Mouse (Mus musculus) induced T-regulatory cell, adult 2 months (primary cell): ENCODE measurements at regions not wholly inside any gene's neighbourhood (a gene's known extent, or its start where the extent isn't known, plus 50 kb on each side); places are given as distances from the start of the nearest gene placed in this dataset.
"Not testable (repeated sequence)": the region's sequence is repeated elsewhere in the genome, so short reads cannot be mapped to it uniquely, and the experiment has no call there.

Experiments used
- DNase-seq: peaks from one replicate; pipeline ENCODE4 v3.0.0-alpha.2; 2012; ENCODE audit warnings: low read depth

DNA sequence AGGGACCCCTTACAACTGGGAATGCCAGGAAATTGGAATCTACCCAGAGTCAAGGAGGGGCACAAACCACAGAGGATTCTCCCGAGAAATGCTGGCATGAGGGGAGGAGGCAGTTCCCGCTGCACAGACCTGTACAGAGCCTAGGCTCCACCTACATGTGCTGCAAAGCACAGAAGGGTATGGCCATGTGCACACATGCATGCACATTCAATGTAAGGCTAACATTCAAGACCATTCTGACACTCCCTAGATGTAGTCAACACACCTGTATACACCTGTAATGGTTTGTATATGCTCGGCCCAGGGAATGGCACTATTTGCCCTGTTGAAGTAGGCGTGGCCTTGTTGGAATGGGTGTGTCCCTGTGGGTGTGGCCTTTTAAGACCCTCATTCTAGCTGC lies 238.0 kb downstream of the Prex1 start:
- DNase-seq: no peak

DNA sequence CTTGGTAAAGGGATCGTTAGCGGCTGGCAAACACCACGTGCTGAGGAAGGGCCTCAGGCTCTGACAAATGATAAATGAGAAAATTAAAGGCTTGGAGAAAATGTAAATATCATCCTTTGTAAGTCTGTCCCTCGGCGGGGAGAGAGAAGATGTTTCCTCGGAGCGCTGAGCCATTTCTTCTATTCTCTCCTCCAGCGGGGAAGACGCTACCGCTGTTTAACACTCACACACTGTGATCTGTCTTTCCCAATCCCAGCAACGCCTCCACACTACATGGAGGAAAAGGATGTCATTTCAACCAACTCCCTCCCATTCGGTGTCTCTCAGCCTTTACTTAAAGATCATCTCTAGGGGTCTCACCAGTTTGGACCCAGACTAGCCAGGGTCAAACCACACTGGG lies 239.0 kb downstream of the Prex1 start:
- DNase-seq: no peak

DNA sequence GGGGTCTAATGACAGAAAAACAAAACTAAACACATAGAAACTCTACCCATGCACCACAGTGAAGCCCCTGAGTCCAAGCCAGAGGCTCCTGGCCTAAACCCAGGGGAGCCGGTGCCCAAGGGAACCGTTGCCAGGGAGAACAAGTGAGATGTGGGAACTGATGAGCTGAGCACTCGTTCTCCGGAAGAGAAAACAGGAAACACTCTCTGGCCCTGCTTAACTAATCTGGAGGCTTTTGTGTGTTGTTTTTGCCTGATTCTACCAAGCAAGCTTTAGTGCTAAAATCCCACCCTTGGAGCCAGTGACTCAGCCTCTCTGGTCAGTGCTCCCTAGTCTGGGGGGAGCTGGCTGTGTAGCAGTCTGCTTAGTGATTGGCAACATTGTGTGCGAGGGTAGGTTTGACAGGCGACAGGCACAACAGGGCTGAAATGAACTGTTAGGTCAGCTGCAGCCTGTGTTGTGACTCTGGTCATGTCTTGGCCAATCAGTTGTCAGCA lies 242.3 kb downstream of the Prex1 start:
- peak; percentile 38 for DNase-seq

DNA sequence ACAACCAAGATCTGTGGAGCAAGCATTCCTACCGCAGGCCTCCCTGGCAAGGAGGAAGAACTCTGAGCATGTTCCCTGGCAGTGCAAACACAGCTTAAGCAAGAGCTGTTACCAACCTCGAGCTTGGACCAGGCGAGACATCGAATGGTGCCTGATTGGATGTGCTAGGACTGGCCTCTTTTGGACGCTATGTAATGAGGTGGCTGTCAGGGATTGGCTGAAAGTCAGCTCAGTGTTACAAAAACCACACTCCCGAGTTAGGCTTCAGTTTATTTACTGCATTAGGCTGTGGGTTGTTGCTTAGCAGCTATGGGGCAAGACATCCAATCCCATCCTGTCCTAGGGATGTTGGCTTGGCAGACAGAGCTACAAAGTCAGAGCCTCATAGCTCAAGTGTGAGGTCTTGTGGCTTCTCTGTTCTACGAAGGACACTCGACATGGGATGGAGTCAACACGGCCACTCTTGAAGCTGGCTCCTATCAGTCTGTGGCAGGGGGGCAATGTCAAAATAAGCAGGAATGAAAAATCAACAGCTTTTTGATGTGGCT lies 244.5 kb downstream of the Prex1 start:
- DNase-seq: peak; percentile 56

DNA sequence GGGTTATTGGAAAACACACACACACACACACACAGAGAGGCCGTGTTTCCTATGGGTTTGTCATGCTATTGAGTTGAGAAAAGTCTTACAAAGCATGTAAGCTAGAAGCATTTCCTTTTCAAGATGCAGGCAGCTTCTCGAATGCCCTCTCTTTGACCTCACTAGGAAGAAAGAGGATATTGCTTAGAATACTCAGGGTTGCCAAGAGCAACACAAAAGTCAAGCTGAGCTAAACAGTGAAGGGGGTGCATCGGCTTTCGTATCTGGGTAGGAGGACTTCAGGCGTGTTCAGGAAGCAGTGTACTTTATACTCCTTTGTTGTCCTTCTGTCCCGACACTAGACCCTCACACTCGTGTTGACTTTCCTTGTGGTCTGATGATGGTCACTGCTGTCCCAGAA lies 246.5 kb downstream of the Prex1 start:
- DNase-seq: peak; percentile 57

DNA sequence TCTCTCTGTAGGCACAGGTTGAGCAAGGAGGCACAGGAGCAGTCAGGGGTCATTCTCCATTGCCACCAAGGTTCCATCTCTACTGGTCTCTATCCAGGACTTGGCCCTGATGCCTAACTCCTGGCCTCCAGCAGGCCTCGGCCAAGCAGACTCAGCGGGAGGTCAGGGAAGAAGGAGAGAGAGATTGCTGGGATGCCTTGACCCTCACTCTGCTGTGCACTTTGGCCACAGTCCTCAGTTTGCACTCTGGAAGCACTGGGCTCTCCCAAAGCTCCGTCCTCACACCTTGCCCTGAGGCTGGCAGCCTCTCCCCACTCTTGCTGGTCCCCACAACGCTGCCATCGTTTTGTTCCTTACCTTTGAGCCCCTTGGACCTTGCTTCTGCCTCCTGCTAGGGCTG lies 248.1 kb downstream of the Prex1 start:
- no peak for DNase-seq

DNA sequence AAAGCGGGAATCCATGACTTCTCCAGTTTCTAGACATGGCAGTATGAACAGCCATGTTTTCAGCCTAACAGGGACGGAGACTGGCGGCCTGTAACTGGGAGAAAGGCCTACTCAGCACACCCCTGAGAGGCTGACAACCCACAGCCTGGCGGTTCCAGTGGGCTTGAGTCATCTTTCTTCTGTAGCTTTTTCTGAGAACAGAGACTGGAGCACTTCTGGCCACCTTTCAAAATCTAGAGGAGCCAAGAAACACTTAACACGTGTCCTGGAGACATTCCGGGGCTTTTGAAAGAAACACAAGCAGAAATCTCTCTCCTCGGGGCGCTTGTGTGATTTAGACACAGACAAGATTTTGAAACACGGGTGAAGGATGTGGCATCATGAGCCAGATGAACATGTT lies 250.1 kb downstream of the Prex1 start:
- no peak for DNase-seq

DNA sequence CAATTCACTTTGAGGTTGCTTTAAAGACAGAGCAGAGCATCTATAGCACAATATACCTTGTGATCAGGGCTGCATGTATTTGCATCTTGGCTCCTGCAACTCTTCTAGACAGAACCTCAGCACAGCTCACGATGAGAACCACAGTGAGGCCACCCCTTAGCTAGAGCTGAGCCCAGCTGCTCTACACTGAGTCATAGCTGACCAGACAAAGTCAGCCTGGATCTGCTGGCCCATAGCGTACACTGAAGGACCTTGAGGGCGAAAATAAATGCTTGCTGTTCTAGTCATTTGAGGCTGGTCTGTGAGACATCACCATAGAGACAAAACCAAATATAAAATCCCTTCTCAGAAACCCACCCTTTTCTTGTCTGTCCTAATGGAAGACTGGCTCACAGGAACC lies 251.7 kb downstream of the Prex1 start:
- DNase-seq: no peak

DNA sequence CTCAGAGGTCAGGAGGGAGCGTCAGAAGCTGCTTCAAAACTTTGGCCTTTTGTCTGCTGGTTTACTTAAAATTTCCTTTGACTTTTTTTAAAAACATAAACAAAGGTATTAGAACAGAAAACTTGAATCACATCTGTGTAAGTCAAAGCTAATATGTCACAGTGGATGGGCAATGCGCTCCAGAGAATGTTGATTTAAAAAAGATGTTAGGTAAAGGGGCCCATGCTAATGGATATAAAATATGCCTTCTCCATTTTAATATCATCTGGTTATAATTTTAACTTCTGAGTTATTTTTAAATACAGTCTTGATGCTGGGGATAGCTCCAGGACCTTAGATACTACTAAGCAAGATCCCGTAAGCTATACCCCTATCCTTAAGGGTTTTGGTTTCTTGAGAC lies 252.5 kb downstream of the Prex1 start:
- no peak for DNase-seq

DNA sequence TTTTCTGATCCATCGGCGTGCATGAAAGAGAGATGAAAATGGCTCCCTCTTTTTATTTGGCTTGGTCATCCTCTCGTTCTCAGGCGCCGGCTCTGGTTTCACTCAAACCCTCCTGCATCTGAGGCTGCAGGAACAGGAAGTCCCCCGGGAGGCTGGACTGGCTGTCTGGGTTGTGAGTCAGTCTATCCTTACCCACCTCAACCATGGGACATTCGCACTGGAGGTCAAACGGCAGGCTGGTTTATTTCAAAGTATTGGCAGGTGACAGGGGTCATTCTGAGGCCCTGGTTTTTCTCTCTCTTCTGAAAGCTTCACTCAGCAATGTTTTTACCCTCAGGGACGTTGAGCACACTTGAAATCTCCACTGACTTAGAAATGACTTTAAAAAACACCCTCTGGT lies 253.7 kb downstream of the Prex1 start:
- DNase-seq: no peak

DNA sequence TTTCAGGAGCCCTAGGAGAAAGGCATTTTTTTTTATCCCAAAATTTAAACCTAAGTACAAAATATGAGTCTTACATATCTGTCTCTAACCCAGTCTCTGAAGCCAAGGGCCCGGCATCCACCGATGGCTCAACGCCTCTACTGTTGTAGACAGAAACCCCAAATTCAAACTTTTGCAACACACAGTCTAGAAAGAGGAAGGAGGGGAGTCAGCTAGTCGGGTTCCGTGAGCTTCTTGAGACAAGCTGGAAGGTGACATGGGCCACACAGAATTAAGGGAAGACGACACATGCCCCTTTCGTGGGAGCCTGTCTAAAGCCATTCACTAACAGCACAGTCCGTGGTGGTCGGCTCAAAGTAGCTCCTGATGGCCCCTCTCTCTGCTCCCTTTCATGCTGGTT lies 254.7 kb downstream of the Prex1 start:
- DNase-seq: no peak

DNA sequence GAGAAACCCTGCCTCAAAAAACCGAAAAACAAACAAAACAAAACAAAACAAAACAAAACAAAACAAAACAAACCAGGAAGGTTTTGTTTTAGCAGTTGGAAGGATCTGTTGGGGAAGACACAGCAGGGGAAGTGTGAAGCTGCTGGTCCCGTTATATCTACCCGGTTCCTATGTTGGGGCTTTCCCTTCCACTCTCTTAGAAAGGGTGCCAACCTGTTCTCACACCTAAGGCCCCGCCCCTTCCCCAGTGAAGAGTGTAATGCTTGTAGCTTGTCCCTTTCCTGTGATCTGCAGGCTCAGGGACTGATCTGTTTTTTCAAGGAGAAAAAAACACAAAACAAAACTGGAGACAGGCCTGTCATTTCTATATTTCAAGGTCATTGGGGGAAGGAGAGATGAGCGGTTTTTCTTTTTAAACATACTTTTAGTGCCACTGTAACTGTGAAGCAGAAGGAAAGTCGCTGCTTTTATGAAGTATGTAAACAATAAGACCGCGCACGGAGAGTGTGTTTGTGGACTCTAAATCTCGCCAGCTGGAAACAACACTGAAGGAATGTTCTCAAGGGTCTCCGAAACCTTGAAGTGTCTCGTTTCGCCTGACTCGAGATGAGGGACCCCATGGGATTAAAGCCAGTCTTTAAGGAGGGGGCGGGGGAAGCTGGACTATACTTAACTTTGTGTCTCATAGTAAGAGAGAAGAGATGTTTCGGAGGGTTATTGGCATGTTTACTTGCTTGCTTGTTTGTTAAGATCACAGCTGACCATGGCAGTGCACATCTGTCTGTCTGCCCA lies 256.1 kb downstream of the Prex1 start:
- DNase-seq: peak; percentile 73

DNA sequence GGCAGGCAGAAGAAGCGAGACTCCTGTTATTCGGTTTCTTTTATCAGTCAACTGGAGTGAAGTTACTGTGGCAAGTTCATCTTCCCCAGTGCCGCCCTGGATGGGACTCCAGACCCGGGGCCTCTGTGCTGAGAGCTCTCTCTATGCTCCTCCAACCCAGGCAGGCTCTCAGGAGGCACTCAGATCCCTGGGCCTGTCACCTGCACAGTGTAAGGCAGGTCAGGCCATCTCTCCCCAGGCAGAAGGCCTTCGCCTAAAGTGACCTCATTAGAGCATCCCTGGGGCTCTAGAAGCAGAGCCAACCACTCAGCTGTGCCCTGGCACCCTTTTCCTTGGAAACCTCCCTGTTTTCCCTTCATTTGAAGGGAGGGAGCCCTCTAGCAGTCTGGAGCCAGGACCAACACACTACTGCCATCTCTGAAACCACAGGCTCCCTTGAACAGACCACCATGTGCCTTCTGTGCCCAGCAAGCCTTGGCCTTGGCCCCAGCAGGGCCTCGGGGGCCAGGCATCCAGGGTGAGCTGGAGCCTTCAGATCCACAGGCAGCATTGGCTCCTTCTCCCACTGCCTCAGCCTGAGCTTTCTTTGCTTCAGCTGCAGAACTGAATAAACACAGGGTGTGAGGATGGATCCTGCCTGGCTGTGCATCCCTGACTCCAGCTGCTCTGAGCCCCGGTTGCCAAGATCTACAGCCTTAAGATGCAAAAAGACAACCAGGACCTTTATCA lies 259.3 kb downstream of the Prex1 start:
- DNase-seq: not testable (repeated sequence)

DNA sequence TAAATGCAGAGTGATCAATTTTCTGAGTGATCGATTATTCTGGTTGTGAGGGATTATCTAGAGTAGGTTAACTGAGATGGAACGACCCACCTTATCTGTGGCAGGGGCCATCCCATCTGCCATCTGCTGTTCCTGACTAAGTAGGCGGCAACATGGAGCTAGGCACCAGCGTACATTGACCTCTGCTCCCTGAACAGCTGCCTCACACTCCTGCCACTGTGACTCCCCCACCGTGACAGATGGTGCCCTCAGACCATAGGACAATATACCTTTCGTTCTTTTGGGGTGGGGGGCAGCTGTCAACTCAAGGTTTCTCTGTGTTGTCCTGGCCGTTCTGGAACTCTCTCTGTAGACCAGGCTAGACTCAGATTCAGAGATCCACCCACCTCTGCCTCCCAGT lies 262.7 kb downstream of the Prex1 start:
- no peak for DNase-seq

DNA sequence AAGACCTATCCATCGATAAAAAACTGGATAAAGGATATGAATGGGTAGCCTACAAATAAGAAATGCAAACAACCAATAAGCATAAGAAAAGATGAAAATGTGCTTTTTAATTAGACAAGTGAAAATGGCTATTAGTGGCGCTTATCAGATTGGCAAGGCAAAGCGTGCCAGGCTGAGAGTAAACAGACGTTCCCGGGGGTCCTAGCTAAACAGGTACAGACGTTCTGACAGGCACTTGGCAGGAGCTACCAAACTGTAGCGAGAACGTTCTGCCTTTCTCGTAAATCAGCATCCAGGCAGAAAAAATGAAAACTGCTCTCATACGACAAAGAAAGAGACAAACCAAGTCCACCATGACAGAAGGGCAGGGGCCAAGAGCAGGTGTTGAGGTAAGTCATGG lies 263.3 kb downstream of the Prex1 start:
- no peak for DNase-seq

DNA sequence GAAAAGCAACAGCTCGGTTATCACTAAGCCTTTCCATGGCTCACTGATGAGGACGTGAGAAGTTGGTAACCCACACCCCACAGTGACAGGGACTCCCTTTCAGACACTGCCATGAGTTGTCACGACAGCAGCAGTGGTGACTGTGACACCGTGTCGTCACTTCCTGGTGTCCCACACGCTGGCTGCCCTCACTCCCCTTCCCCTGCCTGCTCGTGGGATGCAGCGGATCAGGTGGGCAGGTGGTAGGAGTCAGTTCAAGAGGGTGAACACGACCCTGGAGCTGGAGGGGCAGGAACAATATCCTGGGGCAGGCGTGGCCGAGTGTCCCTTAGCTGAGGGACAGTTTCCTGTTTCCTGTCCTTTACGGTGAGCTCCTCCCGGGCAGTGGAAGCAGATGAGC lies 264.9 kb downstream of the Prex1 start:
- peak; percentile 55 for DNase-seq

DNA sequence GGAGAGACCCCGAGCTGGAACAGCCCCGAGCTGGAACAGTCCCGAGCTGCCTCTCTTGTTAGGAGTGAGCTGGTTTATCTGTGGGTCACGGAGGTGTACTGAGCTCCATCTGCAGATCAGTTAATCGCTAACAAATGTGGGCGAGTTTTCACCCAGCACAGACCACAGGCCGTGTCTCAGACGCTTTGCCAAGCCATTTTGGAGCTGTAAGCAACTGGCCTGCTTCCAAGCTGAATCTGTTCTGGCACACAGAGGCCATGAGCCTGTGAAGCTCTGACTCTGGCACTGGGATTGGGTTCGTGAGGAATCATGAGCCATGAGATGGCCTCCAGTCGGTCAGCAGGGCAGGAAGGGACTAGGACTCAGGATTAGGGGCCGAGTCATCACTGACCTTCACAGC lies 265.5 kb downstream of the Prex1 start:
- DNase-seq: no peak

DNA sequence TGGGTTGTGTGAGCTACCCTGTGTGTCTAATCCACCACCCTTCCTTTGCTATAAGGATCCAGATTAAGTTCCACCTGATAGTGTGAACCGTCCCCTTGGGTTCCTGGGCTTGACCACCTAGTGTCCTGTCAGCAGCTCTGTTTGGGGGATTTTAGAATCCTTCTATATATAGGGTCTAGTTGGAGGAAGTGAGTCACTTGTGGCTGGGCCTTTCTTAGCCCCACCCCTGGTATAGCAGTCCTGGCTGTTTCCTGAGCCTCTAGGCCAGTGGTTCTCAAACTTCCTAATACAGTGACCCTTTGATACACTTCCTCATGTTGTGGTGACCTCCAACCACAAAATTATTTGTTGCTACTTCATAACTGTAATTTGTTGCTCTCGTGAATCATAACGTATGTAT lies 267.1 kb downstream of the Prex1 start:
- DNase-seq: peak; percentile 22

DNA sequence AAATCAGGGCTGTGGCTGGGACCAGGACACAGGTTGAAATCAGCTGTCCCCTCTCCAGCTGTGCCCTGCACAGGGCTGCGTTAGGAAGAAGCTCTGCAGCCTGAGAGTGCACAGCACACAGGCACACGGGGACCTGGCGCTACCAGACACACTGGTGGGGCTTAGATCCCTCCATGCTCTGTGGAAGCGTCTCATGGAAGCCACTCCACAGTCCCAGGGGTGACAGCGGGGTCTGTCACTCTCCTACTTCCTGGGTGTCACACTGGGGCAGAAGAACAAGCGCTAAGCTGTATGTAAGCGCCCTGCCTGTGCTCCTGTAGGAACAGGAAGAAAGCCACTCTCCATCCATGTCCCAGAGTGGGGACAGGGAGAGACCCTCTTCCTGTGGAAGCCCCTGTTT lies 267.8 kb downstream of the Prex1 start:
- not testable (repeated sequence) for DNase-seq

DNA sequence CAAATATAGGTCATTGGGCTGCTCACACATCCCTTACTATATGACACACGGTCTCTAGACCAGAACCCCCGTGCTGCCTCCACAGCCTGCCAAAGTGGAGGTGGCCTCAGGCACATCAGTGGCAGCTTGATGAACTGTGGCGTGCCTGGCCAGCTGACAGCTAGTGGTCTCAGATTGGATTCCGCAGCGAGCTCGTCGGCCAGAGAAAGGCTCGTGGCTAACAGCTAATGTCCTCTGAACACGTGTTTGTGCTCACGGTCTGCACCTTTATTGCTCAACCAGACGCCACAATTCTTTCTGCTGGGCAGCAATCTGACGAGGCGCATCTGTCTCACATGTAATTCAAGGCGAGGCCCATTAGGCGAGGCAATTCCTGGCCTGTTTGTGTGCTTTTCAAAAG lies 270.6 kb downstream of the Prex1 start:
- DNase-seq: no peak

DNA sequence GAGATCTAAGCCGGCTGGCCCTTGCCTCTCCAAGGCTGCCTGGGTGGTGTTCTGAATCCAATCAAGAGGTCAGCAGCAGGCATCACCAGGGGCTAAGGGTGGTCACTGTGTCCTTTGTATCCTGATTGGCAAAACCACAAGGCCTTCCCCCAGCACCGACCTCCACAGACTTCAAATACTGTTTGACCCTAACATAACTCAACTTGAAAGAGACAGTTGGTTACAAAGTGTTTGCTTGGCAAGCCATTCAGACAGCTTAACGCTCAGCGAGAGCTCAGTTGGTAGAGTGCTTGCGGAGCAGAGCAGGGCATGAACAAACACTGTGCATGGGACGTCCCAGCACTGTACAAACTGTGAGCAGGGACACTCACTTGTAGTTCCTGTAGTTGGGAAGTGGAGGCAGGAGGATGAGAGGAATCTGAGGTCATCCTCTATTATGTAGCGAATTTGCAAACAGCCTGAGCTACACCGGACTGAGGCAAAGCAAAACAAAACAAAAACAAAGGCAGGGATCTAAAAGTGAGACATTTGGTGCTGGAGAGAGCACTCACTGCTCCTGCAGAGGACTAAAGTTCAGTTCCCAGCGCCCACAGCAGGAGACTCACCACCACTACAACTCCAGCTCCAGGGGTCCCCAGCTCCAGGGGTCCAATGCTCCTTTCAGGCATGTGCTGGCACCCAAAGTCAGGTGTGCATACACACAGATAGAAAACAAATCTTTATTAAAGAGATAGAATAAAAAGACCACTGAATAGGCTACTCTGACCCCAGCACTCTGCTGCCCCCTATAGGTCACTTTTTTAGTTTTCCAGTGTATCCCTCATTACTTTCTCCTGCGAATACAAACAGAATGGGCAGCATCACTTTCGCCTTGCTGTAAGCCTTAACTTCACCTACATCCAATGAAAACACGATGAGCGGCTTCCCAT lies 273.5 kb downstream of the Prex1 start:
- peak; percentile 51 for DNase-seq

DNA sequence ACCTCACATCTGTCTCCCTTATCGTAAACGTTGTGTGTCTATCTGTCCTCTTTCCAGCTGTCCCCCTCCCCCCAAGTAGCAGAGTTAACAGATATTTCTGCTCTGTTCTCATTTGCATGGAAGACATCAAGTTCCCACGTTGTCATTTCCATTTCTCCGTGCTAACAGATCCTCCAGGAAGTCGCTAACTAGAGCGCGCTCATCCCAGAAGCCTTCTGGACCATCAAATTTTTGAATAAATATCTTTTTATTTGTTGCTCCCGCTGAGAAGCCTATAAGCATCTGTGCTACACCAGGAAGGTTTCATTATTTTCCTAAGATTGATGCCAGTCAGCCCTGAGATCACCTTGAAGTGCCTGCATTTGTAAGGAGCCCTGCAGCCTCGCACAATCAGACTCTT lies 275.4 kb downstream of the Prex1 start:
- no peak for DNase-seq
